Comparison of ENCODE assay signal across 8 mouse cellular contexts in genomic region chr11:116110540-116110939, GRCm38 (mm10). TPM values are rescaled to one million over a fixed set of nuclear protein-coding genes. Genes with fewer than 3 reads are reported as not detected.
DNase-seq lines count a peak whose midpoint lies in the region; ATAC-seq and TF ChIP-seq lines count a peak whose summit lies in the region.

No protein-coding gene starts in this region.

- H3K4me2 ChIP-seq in heart, postnatal 0 days (ENCODE audit: low read depth, low read length): peak overlapping the region; percentile 66
- H3K4me2 ChIP-seq in stomach, embryonic 14.5 days (replicated peaks; ENCODE audit: low read depth, low read length): peak overlapping the region; percentile 66

- TF ChIP-seq POLR2A in lung, adult 2 months (IDR thresholded peaks at IDR 0.05; ENCODE audit: borderline replicate concordance, extremely low read depth, low read depth, low read length): 0 out of 2 replicates have a peak, but pooled peaks have one; percentile 20

- TF ChIP-seq CTCF in layer of hippocampus, adult 2 months (conservative IDR thresholded peaks at IDR 0.05): no peak
- no peak for TF ChIP-seq CTCF in heart, postnatal 0 days (IDR thresholded peaks at IDR 0.05; ENCODE audit: low read depth)
- no peak for TF ChIP-seq CTCF in lung, adult 2 months (IDR thresholded peaks at IDR 0.05; ENCODE audit: insufficient read depth, low read length)

- no peaks in the 10 kb centered on the region for H3K27me3 ChIP-seq in heart, postnatal 0 days (ENCODE audit: control insufficient read depth, insufficient read depth, low read length)
- H3K27me3 ChIP-seq in stomach, embryonic 14.5 days (ENCODE audit: control insufficient read depth, insufficient read depth, low read length): peaks cover 17% of the 10 kb centered on the region

- H3K4me1 ChIP-seq in heart, postnatal 0 days (ENCODE audit: control insufficient read depth, insufficient read depth): peaks cover 22% of the 10 kb centered on the region; the same call in 1 of the 2 replicates
- peaks cover 8% of the 10 kb centered on the region; the same call in 1 of the 2 replicates for H3K4me1 ChIP-seq in lung, adult 2 months (ENCODE audit: control insufficient read depth, insufficient read depth, low read length)
- peaks cover 42% of the 10 kb centered on the region for H3K4me1 ChIP-seq in stomach, embryonic 14.5 days (ENCODE audit: control insufficient read depth, insufficient read depth, low read length)

- H3K9me3 ChIP-seq in heart, postnatal 0 days (replicated peaks; ENCODE audit: control insufficient read depth, low read length): no peaks in the 10 kb centered on the region
- H3K9me3 ChIP-seq in stomach, embryonic 14.5 days (ENCODE audit: control insufficient read depth, low read depth, low read length): no peaks in the 10 kb centered on the region

- peaks cover 9% of the 10 kb centered on the region; the same call in 1 of the 2 replicates for H3K36me3 ChIP-seq in heart, postnatal 0 days (replicated peaks; ENCODE audit: control insufficient read depth, insufficient read depth, low read length)
- no peaks in the 10 kb centered on the region for H3K36me3 ChIP-seq in stomach, embryonic 14.5 days (ENCODE audit: control insufficient read depth, insufficient read depth, low read length)

- WGBS in heart, postnatal 0 days: 6% methylated on average over 10 of the region's 10 CpGs
- 11% methylated on average over 10 of the region's 10 CpGs for WGBS in lung, adult 2 months
- 18% methylated on average over 10 of the region's 10 CpGs for WGBS in stomach, embryonic 14.5 days

- peak; percentile 43 for ATAC-seq in heart, postnatal 0 days (ENCODE audit: insufficient read depth, low read depth)
- ATAC-seq in stomach, embryonic 14.5 days (ENCODE audit: insufficient number of reproducible peaks, insufficient read depth, low FRiP score, low read depth): no peak
- no peak for ATAC-seq in inflammation-experienced regulatory T-cells, adult 6 months

- DNase-seq in layer of hippocampus, adult 2 months (ENCODE audit: low spot score in 2 of 2): no peak
- no peak for DNase-seq in layer of hippocampus, adult 9-10 months (ENCODE audit: low spot score)
- peak; percentile 76 for DNase-seq in heart, postnatal 0 days (ENCODE audit: low spot score)
- no peak for DNase-seq in lung, adult 2 months
- no peak for DNase-seq in left cerebral cortex, adult 18-20 months (ENCODE audit: low spot score in 2 of 2)
- no peak for DNase-seq in right cerebral cortex, adult 18-20 months

- peak overlapping the region; percentile 56 for H3K4me3 ChIP-seq in layer of hippocampus, adult 2 months
- H3K4me3 ChIP-seq in heart, postnatal 0 days (ENCODE audit: low read depth, low read length): peak overlapping the region; percentile 89
- H3K4me3 ChIP-seq in lung, adult 2 months (replicated peaks; ENCODE audit: extremely low read depth, low read depth, low read length): peak overlapping the region; percentile 81
- peak overlapping the region; percentile 52 for H3K4me3 ChIP-seq in stomach, embryonic 14.5 days (ENCODE audit: low read depth, low read length)

- peak overlapping the region; percentile 79; the same call in 1 of the 2 replicates for H3K27ac ChIP-seq in layer of hippocampus, adult 2 months
- H3K27ac ChIP-seq in heart, postnatal 0 days (ENCODE audit: low read depth): peak overlapping the region; percentile 95
- H3K27ac ChIP-seq in stomach, embryonic 14.5 days (ENCODE audit: low read length): no peak overlapping the region

- H3K9ac ChIP-seq in heart, postnatal 0 days (replicated peaks; ENCODE audit: low read depth, low read length): peak overlapping the region; percentile 90
- 0 out of 2 replicates have a peak overlapping the region, but pooled peaks have one; percentile 36 for H3K9ac ChIP-seq in stomach, embryonic 14.5 days (replicated peaks; ENCODE audit: low read depth, low read length)

- TF ChIP-seq EP300 in heart, postnatal 0 days (IDR thresholded peaks at IDR 0.05; ENCODE audit: low read depth): no peak

RNA-seq across cellular contexts. Expression of gene Trim47, which starts 16.5 kb away (rescaled TPM):
- total RNA-seq in layer of hippocampus, adult 2 months (2021): 1 to 10 TPM; 4.6 to 7.2 TPM
- total RNA-seq in heart, postnatal 0 days (2014; rRNA removed; ENCODE audit: low replicate concordance): 89.0 and 104 TPM in 2 replicates
- 42.8 and 43.9 TPM in 2 replicates for polyA plus RNA-seq in heart, postnatal 0 days (2015; fragmentation: Nextera tagmentation; extraction: Ambion mirVana)
- polyA plus RNA-seq in lung, adult 2 months (2012; rRNA removed): 44.6 and 55.5 TPM in 2 replicates
- 12.2 and 17.3 TPM in 2 replicates for polyA plus RNA-seq in stomach, embryonic 14.5 days (2014; fragmentation: Nextera tagmentation; extraction: Ambion mirVana)
- 1 to 10 TPM; 7.3 to 7.9 TPM for total RNA-seq in left cerebral cortex, adult 18-20 months (2021)
- under 1 TPM in 1 of 3 experiments, not detected in 2; 0.39 TPM for polyA plus RNA-seq in inflammation-experienced regulatory T-cells, adult 6 months (2017; shearing (Covaris generic))

RNA-seq across cellular contexts. Expression of gene Trim65, which starts 20.4 kb away (rescaled TPM):
- 1 to 10 TPM; 6.9 to 7.7 TPM for total RNA-seq in layer of hippocampus, adult 2 months (2021)
- 5.9 and 15.0 TPM in 2 replicates for total RNA-seq in heart, postnatal 0 days (2014; rRNA removed; ENCODE audit: low replicate concordance)
- polyA plus RNA-seq in heart, postnatal 0 days (2015; fragmentation: Nextera tagmentation; extraction: Ambion mirVana): 2.7 TPM in 2 replicates
- polyA plus RNA-seq in lung, adult 2 months (2012; rRNA removed): 17.3 and 21.4 TPM in 2 replicates
- polyA plus RNA-seq in stomach, embryonic 14.5 days (2014; fragmentation: Nextera tagmentation; extraction: Ambion mirVana): 5.0 and 6.4 TPM in 2 replicates
- 1 to 10 TPM; 7.3 to 7.9 TPM for total RNA-seq in left cerebral cortex, adult 18-20 months (2021)
- polyA plus RNA-seq in inflammation-experienced regulatory T-cells, adult 6 months (2017; shearing (Covaris generic)): 10 to 100 TPM in 2 of 3 experiments, 1 to 10 TPM in 1; 9.5 to 13.3 (median 11.4) TPM

RNA-seq across cellular contexts. Expression of gene Wbp2, which starts 23.7 kb away (rescaled TPM):
- total RNA-seq in layer of hippocampus, adult 2 months (2021): 100 to 1,000 TPM; 417 to 440 TPM
- total RNA-seq in heart, postnatal 0 days (2014; rRNA removed; ENCODE audit: low replicate concordance): 113 and 120 TPM in 2 replicates
- 106 and 117 TPM in 2 replicates for polyA plus RNA-seq in heart, postnatal 0 days (2015; fragmentation: Nextera tagmentation; extraction: Ambion mirVana)
- polyA plus RNA-seq in lung, adult 2 months (2012; rRNA removed): 257 and 267 TPM in 2 replicates
- polyA plus RNA-seq in stomach, embryonic 14.5 days (2014; fragmentation: Nextera tagmentation; extraction: Ambion mirVana): 74.0 and 82.4 TPM in 2 replicates
- total RNA-seq in left cerebral cortex, adult 18-20 months (2021): 100 to 1,000 TPM; 464 to 477 TPM
- 100 to 1,000 TPM; 153 to 156 (median 154) TPM for polyA plus RNA-seq in inflammation-experienced regulatory T-cells, adult 6 months (2017; shearing (Covaris generic))

RNA-seq across cellular contexts. Expression of gene Mrpl38, which starts 28.1 kb away (rescaled TPM):
- total RNA-seq in layer of hippocampus, adult 2 months (2021): 10 to 100 TPM; 64.6 to 66.8 TPM
- 114 and 153 TPM in 2 replicates for total RNA-seq in heart, postnatal 0 days (2014; rRNA removed; ENCODE audit: low replicate concordance)
- polyA plus RNA-seq in heart, postnatal 0 days (2015; fragmentation: Nextera tagmentation; extraction: Ambion mirVana): 79.1 and 80.8 TPM in 2 replicates
- polyA plus RNA-seq in lung, adult 2 months (2012; rRNA removed): 32.9 and 41.3 TPM in 2 replicates
- polyA plus RNA-seq in stomach, embryonic 14.5 days (2014; fragmentation: Nextera tagmentation; extraction: Ambion mirVana): 93.9 and 94.2 TPM in 2 replicates
- 10 to 100 TPM; 61.7 to 66.9 TPM for total RNA-seq in left cerebral cortex, adult 18-20 months (2021)
- 10 to 100 TPM; 14.3 to 30.6 (median 28.0) TPM for polyA plus RNA-seq in inflammation-experienced regulatory T-cells, adult 6 months (2017; shearing (Covaris generic))

RNA-seq across cellular contexts. Expression of gene Unc13d, which starts 32.8 kb away (rescaled TPM):
- 1 to 10 TPM; 1.3 to 2.1 TPM for total RNA-seq in layer of hippocampus, adult 2 months (2021)
- total RNA-seq in heart, postnatal 0 days (2014; rRNA removed; ENCODE audit: low replicate concordance): 0.27 and 2.7 TPM in 2 replicates
- polyA plus RNA-seq in heart, postnatal 0 days (2015; fragmentation: Nextera tagmentation; extraction: Ambion mirVana): 0.42 and 0.47 TPM in 2 replicates
- polyA plus RNA-seq in lung, adult 2 months (2012; rRNA removed): 51.6 and 56.4 TPM in 2 replicates
- 3.7 and 4.7 TPM in 2 replicates for polyA plus RNA-seq in stomach, embryonic 14.5 days (2014; fragmentation: Nextera tagmentation; extraction: Ambion mirVana)
- 1 to 10 TPM; 1.8 to 2.7 TPM for total RNA-seq in left cerebral cortex, adult 18-20 months (2021)
- polyA plus RNA-seq in inflammation-experienced regulatory T-cells, adult 6 months (2017; shearing (Covaris generic)): 100 to 1,000 TPM in 1 of 3 experiments, 10 to 100 TPM in 2; 80.1 to 128 (median 81.9) TPM
